15 mouse cellular contexts compared by ENCODE assay signal in the genomic region with DNA sequence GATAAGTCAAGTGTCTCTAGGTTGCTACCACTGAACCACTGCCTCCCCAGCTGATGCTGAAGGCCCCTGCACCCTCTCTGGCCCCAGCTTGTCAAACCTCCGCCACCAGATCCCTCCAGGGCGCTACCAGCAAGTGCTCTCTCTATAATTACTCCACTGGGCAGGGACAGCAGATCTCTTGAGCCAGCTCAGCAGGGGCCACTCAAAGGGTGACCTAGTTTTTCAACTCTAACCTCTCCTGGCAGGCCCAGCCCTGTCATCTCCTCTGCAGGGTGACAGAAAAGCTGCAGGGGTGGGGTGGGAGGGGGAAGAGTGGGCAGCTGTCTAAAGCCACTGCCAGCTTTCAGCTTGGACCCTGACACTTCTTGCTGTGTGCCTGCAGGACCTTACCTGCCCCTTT. TPM values are rescaled to one million over a fixed set of nuclear protein-coding genes. Genes with fewer than 3 reads are reported as not detected.
DNase-seq lines count a peak whose midpoint lies in the region; ATAC-seq and TF ChIP-seq lines count a peak whose summit lies in the region.
"Had no signal": no experiment of that assay in that cellular context is flagged by ENCODE, and none has a peak within 500 bp of the region (broad histone marks: within the 10 kb centered on the region; RNA-seq: fewer than 3 reads in every experiment).

No protein-coding gene starts in this region.

- no peak overlapping the region for H3K9ac ChIP-seq in embryonic facial prominence, embryonic 14.5 days (ENCODE audit: low read depth, low read length)
- no peak overlapping the region for H3K9ac ChIP-seq in heart, postnatal 0 days (replicated peaks; ENCODE audit: low read depth, low read length)
- H3K9ac ChIP-seq in stomach, postnatal 0 days (ENCODE audit: low read length): no peak overlapping the region
- H3K9ac ChIP-seq in forebrain, embryonic 11.5 days (ENCODE audit: low read length): no peak overlapping the region
- H3K9ac ChIP-seq: embryonic facial prominence, embryonic 13.5 days; liver, embryonic 14.5 days had no signal

- intact Hi-C loops in gastrocnemius, adult 2 months (cut with DNase I): no loop called here

- no peak for TF ChIP-seq EP300 in heart, postnatal 0 days (IDR thresholded peaks at IDR 0.05; ENCODE audit: low read depth)
- TF ChIP-seq EP300 in stomach, postnatal 0 days (optimal IDR thresholded peaks at IDR 0.05): no peak

- no peaks in the 10 kb centered on the region for H3K36me3 ChIP-seq in embryonic facial prominence, embryonic 14.5 days (ENCODE audit: control insufficient read depth, insufficient read depth, low read length)
- no peaks in the 10 kb centered on the region for H3K36me3 ChIP-seq in heart, postnatal 0 days (replicated peaks; ENCODE audit: control insufficient read depth, insufficient read depth, low read length)
- H3K36me3 ChIP-seq in stomach, postnatal 0 days (ENCODE audit: control insufficient read depth, insufficient read depth, low read length): no peaks in the 10 kb centered on the region
- no peaks in the 10 kb centered on the region for H3K36me3 ChIP-seq in forebrain, embryonic 11.5 days (ENCODE audit: control insufficient read depth, insufficient read depth, low read length)
- H3K36me3 ChIP-seq: embryonic facial prominence, embryonic 13.5 days had no signal

- 0% methylated on average over 2 of the region's 2 CpGs for WGBS in embryonic facial prominence, embryonic 14.5 days
- WGBS in heart, postnatal 0 days: 11% methylated on average over 2 of the region's 2 CpGs
- 11% methylated on average over 2 of the region's 2 CpGs for WGBS in stomach, postnatal 0 days
- 17% methylated on average over 2 of the region's 2 CpGs for WGBS in forebrain, embryonic 11.5 days

- TF ChIP-seq CTCF in gastrocnemius, adult 2 months (IDR thresholded peaks at IDR 0.05): no peak
- TF ChIP-seq CTCF in heart, postnatal 0 days (IDR thresholded peaks at IDR 0.05; ENCODE audit: low read depth): no peak
- TF ChIP-seq CTCF in stomach, postnatal 0 days (IDR thresholded peaks at IDR 0.05; ENCODE audit: low read depth): no peak

- peaks cover 7% of the 10 kb centered on the region; the same call in 1 of the 2 replicates for H3K9me3 ChIP-seq in embryonic facial prominence, embryonic 14.5 days (ENCODE audit: control insufficient read depth, low read length)
- no peaks in the 10 kb centered on the region for H3K9me3 ChIP-seq in heart, postnatal 0 days (replicated peaks; ENCODE audit: control insufficient read depth, low read length)
- no peaks in the 10 kb centered on the region for H3K9me3 ChIP-seq in stomach, postnatal 0 days (ENCODE audit: control insufficient read depth, low read length)
- H3K9me3 ChIP-seq in forebrain, embryonic 11.5 days (ENCODE audit: control insufficient read depth, low read length): no peaks in the 10 kb centered on the region; the same call in 1 of the 2 replicates

- ATAC-seq in embryonic facial prominence, embryonic 14.5 days (ENCODE audit: low read depth): peak; percentile 45
- ATAC-seq in heart, postnatal 0 days (ENCODE audit: insufficient read depth, low read depth): peak; percentile 73
- no peak for ATAC-seq in stomach, postnatal 0 days (ENCODE audit: low FRiP score, low TSS enrichment)
- no peak for ATAC-seq in forebrain, embryonic 11.5 days (replicated peaks; ENCODE audit: low FRiP score)
- ATAC-seq: CD4-positive, CD25-positive, alpha-beta regulatory T cell, adult 4 months had no signal

- no peaks in the 10 kb centered on the region for H3K4me1 ChIP-seq in embryonic facial prominence, embryonic 14.5 days (ENCODE audit: control insufficient read depth, insufficient read depth, low read length)
- H3K4me1 ChIP-seq in heart, postnatal 0 days (ENCODE audit: control insufficient read depth, insufficient read depth): peaks cover 17% of the 10 kb centered on the region; the same call in 1 of the 2 replicates
- no peaks in the 10 kb centered on the region for H3K4me1 ChIP-seq in stomach, postnatal 0 days (replicated peaks; ENCODE audit: control insufficient read depth, insufficient read depth)
- peaks cover 3% of the 10 kb centered on the region; the same call in 1 of the 2 replicates for H3K4me1 ChIP-seq in forebrain, embryonic 11.5 days (replicated peaks; ENCODE audit: control insufficient read depth, insufficient read depth, low read length)

- no peak overlapping the region for H3K4me3 ChIP-seq in gastrocnemius, adult 2 months
- no peak overlapping the region for H3K4me3 ChIP-seq in embryonic facial prominence, embryonic 14.5 days (ENCODE audit: low read depth, low read length)
- H3K4me3 ChIP-seq in heart, postnatal 0 days (ENCODE audit: low read depth, low read length): no peak overlapping the region
- H3K4me3 ChIP-seq in stomach, postnatal 0 days (ENCODE audit: low read depth, low read length): no peak overlapping the region
- H3K4me3 ChIP-seq in forebrain, embryonic 11.5 days (ENCODE audit: low read depth, low read length): no peak overlapping the region
- H3K4me3 ChIP-seq: embryonic facial prominence, embryonic 13.5 days had no signal

- no peak overlapping the region for H3K4me2 ChIP-seq in embryonic facial prominence, embryonic 14.5 days (ENCODE audit: low read depth, low read length)
- no peak overlapping the region for H3K4me2 ChIP-seq in heart, postnatal 0 days (ENCODE audit: low read depth, low read length)
- no peak overlapping the region for H3K4me2 ChIP-seq in stomach, postnatal 0 days (replicated peaks; ENCODE audit: low read depth)
- H3K4me2 ChIP-seq in forebrain, embryonic 11.5 days (ENCODE audit: low read depth, low read length, severe bottlenecking): no peak overlapping the region
- H3K4me2 ChIP-seq: embryonic facial prominence, embryonic 13.5 days had no signal

- H3K27ac ChIP-seq in gastrocnemius, adult 2 months: peak overlapping the region; percentile 86
- H3K27ac ChIP-seq in embryonic facial prominence, embryonic 14.5 days (replicated peaks; ENCODE audit: low read depth, low read length): no peak overlapping the region
- H3K27ac ChIP-seq in heart, postnatal 0 days (ENCODE audit: low read depth): peak overlapping the region; percentile 56
- H3K27ac ChIP-seq in stomach, postnatal 0 days (replicated peaks): no peak overlapping the region
- H3K27ac ChIP-seq in forebrain, embryonic 11.5 days (ENCODE audit: low read depth, low read length): no peak overlapping the region
- H3K27ac ChIP-seq: embryonic facial prominence, embryonic 13.5 days; liver, embryonic 14.5 days had no signal

- H3K27me3 ChIP-seq in embryonic facial prominence, embryonic 14.5 days (replicated peaks; ENCODE audit: control insufficient read depth, insufficient read depth, low read length): peaks cover 32% of the 10 kb centered on the region
- peaks cover 36% of the 10 kb centered on the region for H3K27me3 ChIP-seq in heart, postnatal 0 days (ENCODE audit: control insufficient read depth, insufficient read depth, low read length)
- H3K27me3 ChIP-seq in stomach, postnatal 0 days (ENCODE audit: control insufficient read depth, insufficient read depth, low read length): no peaks in the 10 kb centered on the region; the same call in 1 of the 2 replicates
- peaks cover 24% of the 10 kb centered on the region for H3K27me3 ChIP-seq in forebrain, embryonic 11.5 days (ENCODE audit: control insufficient read depth, insufficient read depth, low read length)

- peak; percentile 87 for DNase-seq in gastrocnemius, adult 2 months
- no peak for DNase-seq in gastrocnemius, postnatal 4 days (ENCODE audit: low spot score in 2 of 2)
- peak; percentile 69 to 79 for DNase-seq in cerebellum, adult 18-20 months
- DNase-seq in embryonic facial prominence, embryonic 14.5 days (ENCODE audit: low spot score): no peak
- DNase-seq in heart, postnatal 0 days (ENCODE audit: low spot score): peak; percentile 61
- no peak for DNase-seq in left cerebral cortex, adult 9 months (ENCODE audit: low spot score in 2 of 2)
- DNase-seq in stomach, postnatal 0 days (ENCODE audit: low spot score): no peak
- no peak for DNase-seq in forebrain, embryonic 11.5 days (ENCODE audit: low spot score)
- DNase-seq: kidney, adult 9 months; layer of hippocampus, postnatal 36 days had no signal

RNA-seq across cellular contexts. Expression of gene Lingo3, which starts 6.0 kb away (rescaled TPM):
- 10 to 100 TPM; 10.9 to 11.3 TPM for total RNA-seq in gastrocnemius, adult 2 months (2021)
- total RNA-seq in gastrocnemius, postnatal 4 days (2021): 10 to 100 TPM; 21.5 to 22.1 TPM
- 1.2 and 1.3 TPM in 2 replicates for polyA plus RNA-seq in embryonic facial prominence, embryonic 14.5 days (2014; fragmentation: Nextera tagmentation; extraction: Ambion mirVana)
- total RNA-seq in heart, postnatal 0 days (2014; rRNA removed; ENCODE audit: low replicate concordance): 0.92 and 4.2 TPM in 2 replicates
- 1.1 and 1.5 TPM in 2 replicates for polyA plus RNA-seq in heart, postnatal 0 days (2015; fragmentation: Nextera tagmentation; extraction: Ambion mirVana)
- polyA plus RNA-seq in stomach, postnatal 0 days (2015; fragmentation: Nextera tagmentation; extraction: Ambion mirVana): 0.12 and 0.17 TPM in 2 replicates
- 1.2 and 2.1 TPM in 2 replicates for polyA plus RNA-seq in forebrain, embryonic 11.5 days (2014; fragmentation: Nextera tagmentation; extraction: Ambion mirVana)
- total RNA-seq: megakaryocyte progenitor cell, adult 5-6 weeks had no signal
- polyA plus RNA-seq: CD4-positive, CD25-positive, alpha-beta regulatory T cell, adult 4 months had no signal

RNA-seq across cellular contexts. Expression of gene Oaz1, which starts 11.4 kb away (rescaled TPM):
- total RNA-seq in gastrocnemius, adult 2 months (2021): 100 to 1,000 TPM; 579 to 691 TPM
- total RNA-seq in gastrocnemius, postnatal 4 days (2021): 100 to 1,000 TPM; 785 to 853 TPM
- 1,606 and 1,697 TPM in 2 replicates for polyA plus RNA-seq in embryonic facial prominence, embryonic 14.5 days (2014; fragmentation: Nextera tagmentation; extraction: Ambion mirVana)
- total RNA-seq in heart, postnatal 0 days (2014; rRNA removed; ENCODE audit: low replicate concordance): 2,373 and 2,460 TPM in 2 replicates
- 1,975 and 1,990 TPM in 2 replicates for polyA plus RNA-seq in heart, postnatal 0 days (2015; fragmentation: Nextera tagmentation; extraction: Ambion mirVana)
- 1,070 and 1,103 TPM in 2 replicates for polyA plus RNA-seq in stomach, postnatal 0 days (2015; fragmentation: Nextera tagmentation; extraction: Ambion mirVana)
- polyA plus RNA-seq in forebrain, embryonic 11.5 days (2014; fragmentation: Nextera tagmentation; extraction: Ambion mirVana): 1,775 and 1,994 TPM in 2 replicates

RNA-seq across cellular contexts. Expression of gene Lsm7, which starts 17.2 kb away (rescaled TPM):
- total RNA-seq in gastrocnemius, adult 2 months (2021): 10 to 100 TPM; 13.5 to 20.0 TPM
- 10 to 100 TPM; 53.7 to 54.2 TPM for total RNA-seq in gastrocnemius, postnatal 4 days (2021)
- 303 and 331 TPM in 2 replicates for polyA plus RNA-seq in embryonic facial prominence, embryonic 14.5 days (2014; fragmentation: Nextera tagmentation; extraction: Ambion mirVana)
- 71.8 and 118 TPM in 2 replicates for total RNA-seq in heart, postnatal 0 days (2014; rRNA removed; ENCODE audit: low replicate concordance)
- 160 and 162 TPM in 2 replicates for polyA plus RNA-seq in heart, postnatal 0 days (2015; fragmentation: Nextera tagmentation; extraction: Ambion mirVana)
- 176 and 180 TPM in 2 replicates for polyA plus RNA-seq in stomach, postnatal 0 days (2015; fragmentation: Nextera tagmentation; extraction: Ambion mirVana)
- polyA plus RNA-seq in forebrain, embryonic 11.5 days (2014; fragmentation: Nextera tagmentation; extraction: Ambion mirVana): 308 and 322 TPM in 2 replicates

RNA-seq across cellular contexts. Expression of gene Sppl2b, which starts 17.2 kb away (rescaled TPM):
- 10 to 100 TPM; 11.3 to 18.5 TPM for total RNA-seq in gastrocnemius, adult 2 months (2021)
- total RNA-seq in gastrocnemius, postnatal 4 days (2021): 10 to 100 TPM; 30.9 to 38.6 TPM
- polyA plus RNA-seq in embryonic facial prominence, embryonic 14.5 days (2014; fragmentation: Nextera tagmentation; extraction: Ambion mirVana): 37.6 and 40.8 TPM in 2 replicates
- total RNA-seq in heart, postnatal 0 days (2014; rRNA removed; ENCODE audit: low replicate concordance): 35.7 and 44.4 TPM in 2 replicates
- 23.3 and 24.2 TPM in 2 replicates for polyA plus RNA-seq in heart, postnatal 0 days (2015; fragmentation: Nextera tagmentation; extraction: Ambion mirVana)
- 17.7 and 23.0 TPM in 2 replicates for polyA plus RNA-seq in stomach, postnatal 0 days (2015; fragmentation: Nextera tagmentation; extraction: Ambion mirVana)
- polyA plus RNA-seq in forebrain, embryonic 11.5 days (2014; fragmentation: Nextera tagmentation; extraction: Ambion mirVana): 37.0 and 39.8 TPM in 2 replicates

RNA-seq across cellular contexts. Expression of gene Jsrp1, which starts 24.5 kb away (rescaled TPM):
- 100 to 1,000 TPM; 397 to 414 TPM for total RNA-seq in gastrocnemius, adult 2 months (2021)
- total RNA-seq in gastrocnemius, postnatal 4 days (2021): 100 to 1,000 TPM; 199 to 230 TPM
- 13.0 and 20.3 TPM in 2 replicates for polyA plus RNA-seq in embryonic facial prominence, embryonic 14.5 days (2014; fragmentation: Nextera tagmentation; extraction: Ambion mirVana)
- 2.2 TPM in 1 of 2 replicates, not detected in the other for total RNA-seq in heart, postnatal 0 days (2014; rRNA removed; ENCODE audit: low replicate concordance)
- 2.3 and 2.7 TPM in 2 replicates for polyA plus RNA-seq in heart, postnatal 0 days (2015; fragmentation: Nextera tagmentation; extraction: Ambion mirVana)
- polyA plus RNA-seq in stomach, postnatal 0 days (2015; fragmentation: Nextera tagmentation; extraction: Ambion mirVana): 0.86 and 0.96 TPM in 2 replicates
- 0.47 and 0.59 TPM in 2 replicates for polyA plus RNA-seq in forebrain, embryonic 11.5 days (2014; fragmentation: Nextera tagmentation; extraction: Ambion mirVana)
- total RNA-seq: megakaryocyte progenitor cell, adult 5-6 weeks had no signal
- polyA plus RNA-seq: CD4-positive, CD25-positive, alpha-beta regulatory T cell, adult 4 months; liver, embryonic 14.5 days; small intestine, adult 2 months had no signal

Comparison
In these comparisons a context has a peak if more than half of its experiments do, and no peak if none do; other contexts are left out.
1. DNase-seq: peak in gastrocnemius, adult 2 months (single experiment), cerebellum, adult 18-20 months (2 of 2) and heart, postnatal 0 days (single experiment); none in gastrocnemius, postnatal 4 days (0 of 2), embryonic facial prominence, embryonic 14.5 days (single experiment), left cerebral cortex, adult 9 months (0 of 2), stomach, postnatal 0 days (single experiment) and forebrain, embryonic 11.5 days (single experiment).
2. H3K27ac ChIP-seq: peak in gastrocnemius, adult 2 months (single experiment) and heart, postnatal 0 days (single experiment); none in embryonic facial prominence, embryonic 14.5 days (single experiment), stomach, postnatal 0 days (single experiment) and forebrain, embryonic 11.5 days (single experiment).
3. ATAC-seq: peak in embryonic facial prominence, embryonic 14.5 days (single experiment) and heart, postnatal 0 days (single experiment); none in stomach, postnatal 0 days (single experiment) and forebrain, embryonic 11.5 days (single experiment).